Mouse (Mus musculus): ENCODE measurements around the gene Slc22a21.

Gene Slc22a21

DNA sequence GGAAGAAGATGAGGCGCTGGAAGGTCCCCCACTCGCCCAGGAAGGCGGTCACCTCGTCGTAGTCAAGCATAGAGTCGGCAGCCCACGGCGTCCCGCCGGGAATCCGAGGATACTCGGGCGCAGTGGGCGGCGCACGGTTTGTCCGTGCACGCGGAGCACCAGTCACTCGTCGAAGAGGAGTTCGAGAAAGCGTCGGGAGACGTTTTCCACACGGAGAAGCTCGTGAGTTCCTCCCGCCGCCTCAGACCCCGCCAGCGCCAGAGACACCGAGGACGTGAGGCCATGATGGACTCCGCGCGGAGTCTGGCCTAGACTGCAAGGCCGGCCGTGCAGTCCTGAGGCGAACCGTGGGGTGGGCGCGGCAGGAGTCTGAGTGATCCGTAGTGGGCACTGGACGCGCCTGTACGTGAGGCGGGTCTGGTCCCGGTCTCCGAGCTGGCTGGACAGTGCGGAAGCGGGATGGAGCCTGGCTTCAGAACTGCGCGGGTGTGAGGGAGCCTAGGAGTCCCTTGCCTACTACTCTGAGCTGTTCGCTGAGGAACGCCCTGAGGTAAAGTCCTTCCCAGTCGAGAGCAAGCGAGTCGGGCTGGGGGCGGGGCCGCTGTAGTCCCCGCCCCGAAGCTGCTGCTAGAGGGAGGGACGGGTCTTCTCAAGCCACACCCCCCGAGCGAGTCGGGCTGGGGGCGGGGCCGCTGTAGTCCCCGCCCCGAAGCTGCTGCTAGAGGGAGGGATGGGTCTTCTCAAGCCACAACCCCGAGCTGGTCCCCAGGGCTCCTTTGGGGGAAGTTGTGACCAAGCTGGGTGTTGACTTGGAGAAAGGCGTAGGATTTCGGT is at the start of gene Slc22a21:
Gene Slc22a21 (minus strand): TSS at position 545 of the 834 bp plus-strand sequence.
- in situ Hi-C loops (cut with MboI; ENCODE audit: low pct_unique_long_range_greater_than_20kb in 1 of 2, low sequenced_read_pairs in 2 of 2, unreplicated experiment in 1 of 2): no loop called here

DNA sequence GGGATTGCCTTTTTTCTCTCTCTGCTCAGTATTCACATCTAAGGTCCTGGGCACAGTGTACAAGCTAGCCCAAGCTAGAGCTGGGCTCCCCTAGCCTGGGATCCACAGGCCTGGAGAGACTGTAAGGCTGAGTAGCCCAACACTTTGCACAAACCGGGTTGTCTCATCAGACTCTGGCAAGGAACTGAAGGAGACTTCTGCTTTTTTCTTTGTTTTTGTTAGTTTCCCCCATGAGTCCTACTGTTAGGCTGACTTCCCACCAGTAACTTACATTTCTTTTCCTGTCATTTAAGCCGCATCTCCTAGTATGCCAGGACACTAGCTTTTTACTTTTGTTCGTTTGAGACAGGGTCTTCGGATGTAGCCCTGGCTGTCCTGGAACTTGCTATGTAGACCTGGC is 48.9 kb upstream of the Slc22a21 start:
- in situ Hi-C loops (cut with MboI; ENCODE audit: low pct_unique_long_range_greater_than_20kb in 1 of 2, low sequenced_read_pairs in 2 of 2, unreplicated experiment in 1 of 2): no loop called here

DNA sequence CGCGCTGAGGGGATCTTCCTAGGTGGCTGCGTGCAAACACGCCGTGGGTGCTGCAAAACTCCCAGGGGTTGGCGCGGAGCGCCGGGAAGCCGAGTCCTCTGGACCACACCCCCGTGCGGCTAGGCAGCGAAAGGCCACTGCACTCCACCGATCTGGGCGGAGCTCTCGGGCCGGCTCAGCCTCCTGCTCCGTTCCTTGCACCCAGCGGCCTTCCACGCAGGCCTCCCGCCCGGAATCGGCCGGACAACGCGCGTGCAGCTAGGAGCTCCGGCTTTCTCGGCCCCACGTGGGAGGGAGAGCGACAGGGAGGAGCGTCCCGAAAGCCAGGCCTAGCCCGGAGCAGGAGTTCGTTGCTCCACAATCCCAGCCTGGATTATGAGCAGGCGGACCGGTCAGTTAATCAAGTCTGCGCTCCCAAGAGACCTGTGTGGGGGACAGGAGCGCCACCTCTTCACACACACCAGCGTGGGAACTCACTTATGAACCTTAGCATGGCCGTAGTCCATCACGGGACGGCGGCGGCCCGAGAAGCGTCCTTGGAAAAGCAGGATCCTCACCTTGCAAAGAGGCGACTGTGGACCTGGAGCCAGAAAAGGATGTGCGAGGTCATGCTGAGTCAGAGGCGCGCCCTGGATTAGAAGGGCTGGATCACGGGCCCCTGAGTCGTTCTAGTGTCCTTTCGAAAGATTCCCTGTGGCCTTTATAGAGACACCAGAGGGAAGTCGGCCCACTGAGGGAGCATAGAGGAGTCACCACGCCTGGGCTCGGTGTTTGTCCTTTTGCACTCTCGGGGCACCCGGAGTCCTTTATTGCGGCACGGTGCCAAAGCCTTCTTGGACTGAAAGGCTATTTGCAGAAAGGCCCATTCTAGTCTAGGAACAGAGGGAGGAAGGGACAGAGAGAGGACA is 48.2 kb upstream of the Slc22a21 start, which contains the start of gene Slc22a4:
Gene Slc22a4 (minus strand): TSS at position 47 of the 908 bp plus-strand sequence.
- in situ Hi-C loops (cut with MboI; ENCODE audit: low pct_unique_long_range_greater_than_20kb in 1 of 2, low sequenced_read_pairs in 2 of 2, unreplicated experiment in 1 of 2): no loop called here

DNA sequence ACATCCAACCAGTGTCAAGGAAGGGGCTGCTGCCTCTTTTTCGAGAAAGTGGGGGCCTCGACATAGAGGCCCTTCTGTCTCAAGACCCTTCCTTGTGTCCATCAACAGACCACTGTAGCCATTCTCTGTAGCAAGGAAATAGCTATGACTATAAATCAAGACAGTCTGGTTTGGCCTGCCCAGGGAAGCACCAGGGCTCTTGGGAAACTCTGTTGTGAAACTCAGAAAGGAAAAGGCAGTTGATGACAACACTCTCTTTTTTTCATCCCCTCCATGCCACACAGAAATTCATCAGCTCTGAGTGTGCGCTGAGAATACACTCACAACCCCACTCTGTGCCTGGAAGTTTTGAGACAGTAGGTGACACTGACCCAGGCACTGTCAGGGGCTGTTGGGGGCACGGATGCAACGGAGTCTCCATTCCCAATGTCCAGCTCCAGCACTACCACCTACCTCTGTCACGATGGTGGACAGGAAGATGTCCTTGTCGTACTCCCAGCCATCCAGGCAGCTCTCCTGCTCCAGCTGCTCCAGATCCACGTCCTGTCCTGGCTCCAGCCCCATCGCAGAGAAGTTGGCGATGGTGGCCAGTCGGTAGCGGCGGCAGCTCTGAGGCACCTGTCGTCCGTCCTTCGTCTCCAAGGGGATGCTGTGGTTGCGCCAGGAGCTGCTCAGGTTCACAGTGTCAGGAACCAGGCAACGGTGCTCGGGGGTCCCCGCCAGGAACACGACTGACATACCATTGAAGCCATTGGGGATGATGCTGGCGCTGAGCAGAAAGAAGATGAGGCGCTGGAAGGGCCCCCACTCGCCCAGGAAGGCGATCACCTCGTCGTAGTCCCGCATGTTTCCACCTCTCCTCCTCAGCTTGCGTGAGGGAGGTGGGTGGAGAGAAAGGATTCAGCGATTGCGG is 47.3 kb upstream of the Slc22a21 start:
- in situ Hi-C loops (cut with MboI; ENCODE audit: low pct_unique_long_range_greater_than_20kb in 1 of 2, low sequenced_read_pairs in 2 of 2, unreplicated experiment in 1 of 2): no loop called here

DNA sequence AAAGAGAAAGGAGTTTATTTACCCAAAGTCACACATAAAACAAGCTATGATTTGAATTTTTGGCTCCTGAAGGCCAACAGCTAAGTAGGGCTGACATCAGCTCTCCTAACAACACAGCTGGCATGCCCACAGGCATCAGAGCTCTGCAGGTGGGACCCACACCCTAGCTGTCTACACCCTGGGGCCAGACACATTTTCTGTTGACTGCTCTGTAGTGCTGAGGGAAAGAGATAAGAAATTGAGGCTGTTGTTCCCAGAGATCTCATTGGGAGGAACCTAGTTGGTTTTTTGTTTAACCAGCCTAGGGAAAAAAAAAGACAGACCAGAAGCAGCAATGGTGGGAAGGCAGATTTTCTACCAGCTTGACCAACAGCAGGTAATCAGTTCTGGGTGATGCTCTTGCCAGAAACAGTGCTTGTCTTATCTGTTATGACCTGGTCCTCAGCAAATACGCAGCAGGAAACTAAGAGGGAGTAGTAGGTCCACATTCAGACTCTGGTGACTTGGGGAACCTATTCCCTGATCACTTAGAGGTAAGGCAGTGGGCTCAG is 46.4 kb upstream of the Slc22a21 start:
- in situ Hi-C loops (cut with MboI; ENCODE audit: low pct_unique_long_range_greater_than_20kb in 1 of 2, low sequenced_read_pairs in 2 of 2, unreplicated experiment in 1 of 2): no loop called here

DNA sequence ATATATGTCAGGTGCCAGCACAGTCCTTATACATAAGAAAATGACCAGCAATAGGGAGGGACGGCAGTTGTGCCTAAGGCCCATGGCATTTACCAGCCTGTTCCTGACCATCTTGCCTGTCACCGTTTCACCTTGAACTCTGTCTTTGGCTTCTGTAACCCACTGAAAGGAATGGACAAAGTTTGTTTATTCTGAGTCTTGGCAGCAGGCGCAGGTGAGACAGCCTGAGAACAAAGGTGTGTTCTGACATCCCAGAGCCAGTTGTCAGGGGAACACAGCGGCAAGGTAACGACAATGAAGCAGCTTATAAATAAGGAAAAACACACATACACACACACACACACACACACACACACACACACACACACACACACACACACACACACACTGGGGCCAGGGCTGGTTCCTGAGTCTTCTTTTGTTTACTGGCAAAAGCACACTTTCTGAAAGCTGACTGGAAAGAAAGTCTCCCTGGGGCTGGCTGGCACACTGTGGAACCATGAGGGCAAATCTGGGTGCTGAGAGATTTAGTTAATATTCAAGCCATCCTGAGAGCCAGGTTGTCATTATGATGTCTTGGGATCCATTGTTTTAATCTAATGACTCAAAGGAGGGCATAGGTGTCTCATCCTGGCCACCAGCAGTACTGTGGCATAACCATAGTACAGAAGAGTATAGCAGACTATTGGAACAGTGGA is 41.4 kb upstream of the Slc22a21 start:
- in situ Hi-C loops (cut with MboI; ENCODE audit: low pct_unique_long_range_greater_than_20kb in 1 of 2, low sequenced_read_pairs in 2 of 2, unreplicated experiment in 1 of 2): no loop called here

DNA sequence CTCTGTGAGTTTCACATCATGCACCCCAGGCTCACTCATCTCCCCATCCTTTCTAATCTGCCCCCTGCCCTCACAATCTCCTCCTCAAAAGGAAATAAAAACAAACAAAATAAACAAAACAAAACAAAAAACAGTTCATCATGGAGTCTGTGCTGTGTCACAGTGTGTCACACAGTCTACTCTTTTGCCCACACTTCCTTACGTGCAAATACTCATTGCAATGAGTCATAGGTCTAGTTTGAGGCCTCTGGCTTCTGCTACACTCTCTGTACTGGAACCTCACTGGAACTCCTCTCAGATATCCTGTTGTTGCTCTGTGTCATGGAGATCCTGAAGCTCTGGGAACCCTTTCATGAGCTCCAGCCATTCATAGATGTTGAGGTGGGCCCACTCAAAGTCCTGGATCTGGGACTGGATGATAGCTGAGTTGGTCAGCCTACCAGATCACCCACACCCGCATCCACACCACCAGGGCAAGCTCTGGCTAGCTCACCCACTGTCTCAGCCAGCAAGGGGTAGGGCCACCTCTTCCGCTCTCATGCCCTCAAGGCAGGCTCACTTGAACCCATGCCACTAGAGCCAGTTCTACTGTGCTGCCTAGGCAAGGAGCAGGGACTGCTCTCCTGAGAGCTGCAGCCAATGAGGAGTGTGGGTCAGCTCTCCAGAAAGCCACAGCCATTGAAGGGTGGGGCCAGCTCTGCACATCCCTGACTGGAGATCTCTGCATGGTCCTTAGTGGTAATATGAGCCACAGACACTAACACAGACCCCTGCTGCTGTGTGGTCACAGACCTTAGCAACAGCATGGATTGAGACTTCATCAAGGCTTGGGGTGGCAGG is 39.0 kb upstream of the Slc22a21 start:
- in situ Hi-C loops (cut with MboI; ENCODE audit: low pct_unique_long_range_greater_than_20kb in 1 of 2, low sequenced_read_pairs in 2 of 2, unreplicated experiment in 1 of 2): no loop called here

DNA sequence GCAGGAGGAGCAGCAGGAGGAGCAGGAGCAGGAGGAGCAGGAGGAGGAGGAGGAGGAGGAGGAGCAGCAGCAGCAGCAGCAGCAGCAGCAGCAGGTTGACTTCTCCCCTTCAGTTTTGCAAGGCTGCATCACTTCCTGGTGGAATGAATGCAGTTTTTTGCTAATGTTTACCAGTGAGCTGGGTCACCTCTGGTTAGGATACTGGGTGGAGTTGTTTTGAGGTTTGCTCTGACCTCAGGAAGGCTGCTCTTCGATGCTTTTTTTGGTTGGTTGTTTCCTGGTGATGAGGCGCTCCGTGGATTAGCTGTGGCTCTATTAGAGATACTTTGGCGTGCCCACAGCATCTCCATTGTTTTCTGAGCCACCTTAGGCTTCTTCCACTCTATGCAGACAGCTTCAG is 37.5 kb upstream of the Slc22a21 start:
- in situ Hi-C loops (cut with MboI; ENCODE audit: low pct_unique_long_range_greater_than_20kb in 1 of 2, low sequenced_read_pairs in 2 of 2, unreplicated experiment in 1 of 2): no loop called here

DNA sequence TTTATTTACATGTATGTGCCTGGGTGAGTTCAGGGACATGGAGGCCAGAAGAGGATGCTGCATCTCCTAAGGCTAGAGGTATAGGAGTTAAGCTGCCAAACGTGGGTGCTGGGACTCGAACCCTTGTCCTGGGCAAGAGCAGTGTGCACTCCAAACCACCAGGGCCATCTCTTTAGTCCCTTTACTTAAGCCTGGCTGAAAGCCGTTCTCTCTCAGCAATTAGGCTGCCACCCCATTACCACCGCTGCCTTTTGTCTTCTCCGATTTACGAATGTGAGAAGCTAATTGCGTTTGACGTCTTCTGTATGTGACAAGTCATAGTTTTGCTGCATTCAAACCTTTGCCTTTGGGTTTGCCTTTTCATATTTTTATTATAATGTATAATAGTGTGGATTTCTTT is 35.9 kb upstream of the Slc22a21 start:
- in situ Hi-C loops (cut with MboI; ENCODE audit: low pct_unique_long_range_greater_than_20kb in 1 of 2, low sequenced_read_pairs in 2 of 2, unreplicated experiment in 1 of 2): no loop called here

DNA sequence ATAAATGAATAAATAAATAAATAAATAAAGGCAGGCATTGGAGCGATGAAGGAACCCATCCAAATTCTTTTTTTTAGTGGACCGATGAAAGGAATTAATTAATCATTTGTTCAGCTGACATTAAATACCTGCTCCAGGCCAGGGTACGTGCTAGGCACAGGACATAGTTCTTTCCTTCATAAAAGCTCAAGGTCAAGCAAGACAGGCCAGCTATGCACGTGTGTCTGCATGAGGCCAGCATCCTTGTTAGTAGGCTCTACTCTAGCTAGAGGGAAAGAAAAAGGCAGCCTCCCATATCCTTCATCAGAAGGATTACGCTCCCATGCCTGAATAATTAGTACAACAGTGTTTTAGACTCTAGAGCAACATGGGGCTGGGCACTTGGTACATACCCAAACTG is 32.8 kb upstream of the Slc22a21 start:
- in situ Hi-C loops (cut with MboI; ENCODE audit: low pct_unique_long_range_greater_than_20kb in 1 of 2, low sequenced_read_pairs in 2 of 2, unreplicated experiment in 1 of 2): no loop called here

DNA sequence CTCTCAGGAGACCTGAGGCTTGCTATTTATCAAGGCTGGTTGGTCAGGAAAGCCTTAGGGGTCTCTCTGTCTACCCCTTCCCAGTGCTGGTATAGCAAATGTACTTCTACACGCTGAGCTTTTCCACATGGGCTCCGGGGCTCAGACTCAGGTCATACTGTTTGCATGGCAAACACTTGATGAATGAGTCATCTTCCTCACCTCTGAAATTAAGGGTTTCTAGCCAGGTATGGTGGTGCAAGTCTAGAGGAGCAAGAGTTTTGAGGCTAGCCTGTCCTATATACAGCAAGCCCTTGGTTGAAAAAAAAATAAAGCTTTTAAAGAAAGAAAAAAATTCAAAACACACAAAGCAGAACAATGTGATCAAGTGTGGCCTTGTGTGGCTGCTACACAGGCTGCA is 31.1 kb upstream of the Slc22a21 start:
- in situ Hi-C loops (cut with MboI; ENCODE audit: low pct_unique_long_range_greater_than_20kb in 1 of 2, low sequenced_read_pairs in 2 of 2, unreplicated experiment in 1 of 2): no loop called here

DNA sequence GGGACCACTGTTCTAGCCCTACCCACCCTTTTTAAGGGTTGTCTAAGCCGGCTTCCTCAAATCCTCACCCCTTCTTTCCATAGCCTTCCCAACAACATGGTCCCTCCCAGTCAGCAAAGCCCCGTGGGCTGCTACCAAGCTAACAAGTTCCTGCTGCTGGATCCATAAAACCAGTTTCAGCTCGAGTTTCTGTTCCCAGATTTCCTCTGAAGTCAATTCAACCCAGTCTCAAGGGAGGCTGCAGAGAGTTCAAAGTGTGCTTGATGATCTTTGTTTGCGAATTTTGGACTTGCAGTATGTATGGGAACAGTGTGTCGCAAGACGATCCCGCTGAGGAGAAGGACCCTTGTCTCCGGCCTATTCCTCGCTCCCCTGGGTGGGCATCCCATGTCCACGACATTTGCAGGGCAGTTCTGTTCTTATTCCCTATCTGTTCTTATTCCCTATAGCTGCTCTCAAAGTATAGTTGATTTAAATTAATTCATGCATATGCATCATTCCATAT is 28.3 kb upstream of the Slc22a21 start:
- in situ Hi-C loops (cut with MboI; ENCODE audit: low pct_unique_long_range_greater_than_20kb in 1 of 2, low sequenced_read_pairs in 2 of 2, unreplicated experiment in 1 of 2): loop anchor here in 1 of 2 experiments (10.0 kb wide), 1 partner anchor 76 kb away; no protein-coding TSS in a partner anchor

DNA sequence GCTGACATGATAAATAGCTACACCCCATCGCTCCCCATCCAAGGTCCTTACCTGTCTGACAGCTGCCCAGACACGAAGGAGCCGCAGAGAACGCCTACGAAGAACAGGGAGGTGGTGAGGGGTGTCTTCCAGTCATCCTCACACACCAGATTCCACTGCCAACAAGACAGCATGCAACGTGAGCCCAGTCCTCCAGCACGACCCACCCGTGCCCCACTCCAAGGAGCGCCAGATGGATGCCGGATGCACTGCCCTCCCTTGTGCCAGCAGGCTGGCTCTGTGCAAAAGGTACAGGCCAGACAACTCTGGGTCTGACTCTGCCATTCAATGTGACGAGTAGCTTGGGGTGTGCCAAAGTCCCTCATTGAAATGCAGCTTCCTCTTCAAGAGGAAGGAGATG is 27.6 kb upstream of the Slc22a21 start:
- in situ Hi-C loops (cut with MboI; ENCODE audit: low pct_unique_long_range_greater_than_20kb in 1 of 2, low sequenced_read_pairs in 2 of 2, unreplicated experiment in 1 of 2): loop anchor here in 1 of 2 experiments (10.0 kb wide), 1 partner anchor 77 kb away; no protein-coding TSS in a partner anchor

DNA sequence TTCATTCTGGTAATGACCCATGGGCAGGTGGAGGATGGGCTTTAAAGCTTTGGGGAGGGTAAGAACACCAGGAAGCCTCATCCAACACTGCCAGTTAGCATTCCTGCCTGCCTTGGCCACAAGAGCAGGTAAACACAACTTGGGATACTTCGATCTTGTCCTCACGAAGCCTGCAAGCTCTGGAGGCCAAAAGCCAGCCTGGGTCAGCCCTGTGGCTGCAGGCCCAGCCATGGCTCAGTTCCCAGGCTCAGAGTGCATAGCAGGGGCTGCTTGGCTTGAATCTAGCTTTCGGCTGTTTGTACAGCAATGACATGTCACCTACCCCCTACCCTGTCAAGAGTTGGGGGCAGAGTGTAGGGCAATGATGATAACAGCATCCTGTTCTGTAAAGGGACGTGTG is 26.8 kb upstream of the Slc22a21 start:
- in situ Hi-C loops (cut with MboI; ENCODE audit: low pct_unique_long_range_greater_than_20kb in 1 of 2, low sequenced_read_pairs in 2 of 2, unreplicated experiment in 1 of 2): loop anchor here in 1 of 2 experiments (10.0 kb wide), 1 partner anchor 78 kb away; no protein-coding TSS in a partner anchor

DNA sequence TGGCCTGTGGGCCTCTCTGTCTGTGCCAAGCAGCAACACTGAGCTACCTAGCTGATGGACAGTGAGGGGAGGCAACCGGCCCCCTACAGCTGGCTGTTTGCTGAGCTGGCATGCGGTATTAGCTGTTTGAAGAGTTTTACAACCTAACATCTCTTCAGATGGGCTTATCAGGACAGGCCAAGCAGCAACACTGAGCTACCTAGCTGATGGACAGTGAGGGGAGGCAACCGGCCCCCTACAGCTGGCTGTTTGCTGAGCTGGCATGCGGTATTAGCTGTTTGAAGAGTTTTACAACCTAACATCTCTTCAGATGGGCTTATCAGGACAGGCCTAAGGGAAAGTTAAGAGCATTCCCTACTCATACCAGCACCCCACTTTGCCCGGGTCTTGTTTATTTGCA is 26.2 kb upstream of the Slc22a21 start:
- in situ Hi-C loops (cut with MboI; ENCODE audit: low pct_unique_long_range_greater_than_20kb in 1 of 2, low sequenced_read_pairs in 2 of 2, unreplicated experiment in 1 of 2): loop anchor here in 1 of 2 experiments (10.0 kb wide), 1 partner anchor 78 kb away; no protein-coding TSS in a partner anchor

DNA sequence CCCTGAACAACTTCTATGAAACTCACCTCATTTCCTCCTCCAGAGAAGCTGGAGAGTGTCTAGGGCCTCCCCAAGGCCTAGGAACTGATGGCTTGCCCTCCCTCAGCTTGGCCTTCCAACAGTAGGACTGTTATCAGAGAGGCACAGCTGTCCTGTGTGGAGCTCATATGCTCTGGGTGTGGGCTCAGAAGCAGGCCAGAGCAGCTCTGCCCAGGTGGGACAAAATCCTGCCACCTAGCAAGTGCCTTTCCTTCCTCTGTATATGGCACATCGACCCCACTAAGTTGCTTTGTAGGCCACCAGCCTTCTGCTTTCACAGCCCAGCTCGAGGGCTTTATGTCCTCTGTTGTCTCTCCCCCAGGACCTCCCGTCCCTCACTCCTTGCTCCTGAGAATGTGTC is 24.6 kb upstream of the Slc22a21 start:
- in situ Hi-C loops (cut with MboI; ENCODE audit: low pct_unique_long_range_greater_than_20kb in 1 of 2, low sequenced_read_pairs in 2 of 2, unreplicated experiment in 1 of 2): loop anchor here in 1 of 2 experiments (5.0 to 10.0 kb wide), 2 partner anchors 53 to 80 kb away; no protein-coding TSS in a partner anchor

Data from mouse embryonic stem cell (cell line).